22 mouse cellular contexts compared by ENCODE assay signal in the genomic region with DNA sequence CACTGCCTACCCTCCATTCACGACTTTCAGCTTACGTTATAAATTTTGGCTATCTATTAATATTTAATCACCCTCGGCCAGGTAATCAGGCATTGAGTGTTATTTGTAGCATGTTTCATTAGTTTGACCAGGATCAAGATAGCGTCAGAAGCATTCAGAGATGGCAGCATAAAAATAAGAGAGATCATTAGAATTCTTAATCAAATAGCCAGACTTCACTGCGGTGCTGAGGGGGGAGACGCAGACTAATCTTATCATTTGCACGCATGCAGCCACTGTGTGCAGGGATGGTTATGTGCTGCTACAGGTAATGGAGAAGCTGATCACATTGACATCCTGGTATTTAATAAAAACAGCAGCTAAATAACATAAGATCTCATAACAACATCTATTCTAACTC.
"Had no signal": no experiment of that assay in that cellular context is flagged by ENCODE, and none has a peak within 500 bp of the region (broad histone marks: within the 10 kb centered on the region; RNA-seq: fewer than 3 reads in every experiment).

No protein-coding gene starts in this region.

- DNase-seq: heart, postnatal 10 days; heart, postnatal 14 days; heart, postnatal 36 days; heart, postnatal 4 days; kidney, adult 11 months; kidney, adult 18-20 months; kidney, adult 2 months; kidney, adult 8-10 months; kidney, adult 9 months; kidney, postnatal 10 days; kidney, postnatal 14 days; kidney, postnatal 25 days; kidney, postnatal 36 days; kidney, postnatal 4 days; layer of hippocampus, adult 9-11 months; layer of hippocampus, postnatal 36 days had no signal

- ATAC-seq: hindbrain, embryonic 16.5 days; hindbrain, postnatal 0 days; inflammation-experienced regulatory T-cells, adult 6 months; intestine, embryonic 15.5 days; intestine, embryonic 16.5 days; intestine, postnatal 0 days had no signal
